Mouse (Mus musculus): ENCODE data around the gene Pnlip.

DNA sequence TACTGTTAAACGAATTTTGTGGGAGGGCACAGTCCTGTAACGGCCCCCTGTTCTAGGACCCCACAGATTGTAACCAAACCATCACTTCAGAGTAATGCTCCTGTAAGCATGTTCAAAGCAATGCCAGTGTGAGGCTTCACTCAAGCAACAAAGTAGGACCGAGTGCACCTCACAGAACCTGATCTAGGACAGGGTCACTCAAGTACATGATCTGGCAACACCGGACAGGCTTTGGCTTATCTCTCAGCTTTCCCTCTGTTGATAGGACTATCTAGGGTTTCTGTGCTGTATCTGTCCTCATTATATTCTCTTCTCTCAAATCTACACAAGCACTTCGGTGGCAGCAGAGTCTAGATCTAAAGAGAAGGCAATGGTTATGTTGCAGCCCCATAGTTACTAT, 74.3 kb downstream of the Pnlip start:
- TF ChIP-seq CTCF (IDR thresholded peaks at IDR 0.05; ENCODE audit: control insufficient read depth, insufficient read depth, insufficient replicate concordance, low read depth, low read length) (no peak), POLR2A (IDR thresholded peaks at IDR 0.05; ENCODE audit: control insufficient read depth, low read depth, low read length) (no peak)
